Mouse (Mus musculus) C2C12 (cell line): ENCODE data around the gene Cyth1.

Experiments used
- CEBPB ChIP-seq: IDR thresholded peaks from one replicate; pipeline ENCODE4 v1.6.1; 2011; ENCODE audit warnings: low read depth, mild to moderate bottlenecking, control low read depth, moderate library complexity
- CTCF ChIP-seq: IDR thresholded peaks from one replicate; pipeline ENCODE4 v1.5.1; 2011; ENCODE audit not compliant: control insufficient read depth, insufficient read depth, insufficient read length
- MAX ChIP-seq: IDR thresholded peaks from one replicate; pipeline ENCODE4 v1.6.1; 2011; ENCODE audit warnings: mild to moderate bottlenecking, control low read depth
- MYOD1 ChIP-seq: IDR thresholded peaks from one replicate; pipeline ENCODE4 v1.6.1; 2011; ENCODE audit warnings: low read depth; ENCODE audit not compliant: control insufficient read depth, insufficient read length
- MYOG ChIP-seq: IDR thresholded peaks from one replicate; pipeline ENCODE4 v1.6.1; 2011; ENCODE audit not compliant: control insufficient read depth, insufficient read length; ENCODE audit errors: extremely low read depth
- USF1 ChIP-seq: IDR thresholded peaks from one replicate; pipeline ENCODE4 v1.6.1; 2011; ENCODE audit warnings: low read depth, mild to moderate bottlenecking, control low read depth, moderate library complexity

DNA sequence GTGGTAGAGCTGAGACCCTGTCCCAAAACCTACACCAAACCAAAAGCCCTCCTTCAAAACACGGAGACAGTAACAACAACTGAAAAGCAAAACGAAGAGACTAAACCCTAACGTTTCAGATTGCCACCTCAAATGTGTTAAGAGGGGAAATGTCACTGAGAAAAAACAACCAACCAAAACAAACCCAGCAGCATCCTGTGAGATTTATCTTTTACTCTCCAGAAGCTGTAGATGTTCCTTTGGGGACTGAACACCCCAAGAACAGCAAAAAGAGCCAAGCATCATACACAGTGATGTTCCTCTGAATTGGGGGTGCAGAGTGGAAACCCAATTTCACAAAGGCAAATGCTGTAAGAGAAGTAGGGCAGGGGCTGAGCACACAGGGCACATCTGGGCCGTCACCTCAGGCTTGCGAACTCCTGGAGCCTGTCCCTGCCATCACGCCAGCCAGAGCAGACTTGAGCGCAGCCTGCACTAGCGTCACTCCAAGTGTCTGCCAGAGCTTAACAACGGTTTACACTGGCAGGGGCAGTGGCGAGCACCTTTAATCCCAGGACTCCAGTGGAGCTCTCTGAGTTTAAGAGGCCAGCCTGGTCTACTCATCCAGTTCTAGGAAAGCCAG, 17.8 kb upstream of the Cyth1 start:
- TF ChIP-seq CTCF (no peak), MAX (no peak), USF1 (no peak), CEBPB (no peak), MYOD1 (no peak), MYOG (no peak)
